Mouse (Mus musculus) Patski (cell line): ENCODE measurements around the gene Dnpep. TPM values are rescaled to one million over a fixed set of nuclear protein-coding genes. Genes with fewer than 3 reads are reported as not detected.

Experiments
- ATAC-seq: fragments of 100-300 bp; one replicate; pipeline ENCODE4 v1.8.0; 2021
- CTCF ChIA-PET: fragments of 350-600 bp; sonication (Branson Sonifier 250); formaldehyde crosslinking; loops from one replicate; lab custom pipeline; 2022; ENCODE audit warnings: inconsistent platforms; lab: Charles Lee
- POLR2A ChIA-PET: fragments of 350-600 bp; sonication (Branson Sonifier 250); formaldehyde crosslinking; loops from one replicate; lab custom pipeline; 2022; ENCODE audit warnings: antibody characterized with exemption, inconsistent platforms; lab: Charles Lee
- DNase-seq: peaks from one replicate; pipeline ENCODE4 v3.0.0-alpha.2; 2011; ENCODE audit warnings: low read depth, low spot score
- H3K27me3 ChIP-seq: fragments of 371-371 bp; one replicate; pipeline ENCODE4 v1.5.1; 2021
- CTCF ChIP-seq: fragments of 100-300 bp; IDR thresholded peaks from one replicate; pipeline ENCODE4 v1.5.1; 2021
- in situ Hi-C: fragments of 300-500 bp; cut with MboI; formaldehyde crosslinking; loops from 3 replicates; pipeline ENCODE4 v1.11.1; 2018; ENCODE audit warnings: low pct_unique_long_range_greater_than_20kb, mixed read lengths
- polyA plus RNA-seq: library from polyadenylated mRNA; unstranded; gene quantifications from one replicate; pipeline ENCODE4 v1.2.3, GENCODE M21; 2021

Dnpep gene
- polyA plus RNA-seq, 1 experiment from 2014 or later: 151 TPM

DNA sequence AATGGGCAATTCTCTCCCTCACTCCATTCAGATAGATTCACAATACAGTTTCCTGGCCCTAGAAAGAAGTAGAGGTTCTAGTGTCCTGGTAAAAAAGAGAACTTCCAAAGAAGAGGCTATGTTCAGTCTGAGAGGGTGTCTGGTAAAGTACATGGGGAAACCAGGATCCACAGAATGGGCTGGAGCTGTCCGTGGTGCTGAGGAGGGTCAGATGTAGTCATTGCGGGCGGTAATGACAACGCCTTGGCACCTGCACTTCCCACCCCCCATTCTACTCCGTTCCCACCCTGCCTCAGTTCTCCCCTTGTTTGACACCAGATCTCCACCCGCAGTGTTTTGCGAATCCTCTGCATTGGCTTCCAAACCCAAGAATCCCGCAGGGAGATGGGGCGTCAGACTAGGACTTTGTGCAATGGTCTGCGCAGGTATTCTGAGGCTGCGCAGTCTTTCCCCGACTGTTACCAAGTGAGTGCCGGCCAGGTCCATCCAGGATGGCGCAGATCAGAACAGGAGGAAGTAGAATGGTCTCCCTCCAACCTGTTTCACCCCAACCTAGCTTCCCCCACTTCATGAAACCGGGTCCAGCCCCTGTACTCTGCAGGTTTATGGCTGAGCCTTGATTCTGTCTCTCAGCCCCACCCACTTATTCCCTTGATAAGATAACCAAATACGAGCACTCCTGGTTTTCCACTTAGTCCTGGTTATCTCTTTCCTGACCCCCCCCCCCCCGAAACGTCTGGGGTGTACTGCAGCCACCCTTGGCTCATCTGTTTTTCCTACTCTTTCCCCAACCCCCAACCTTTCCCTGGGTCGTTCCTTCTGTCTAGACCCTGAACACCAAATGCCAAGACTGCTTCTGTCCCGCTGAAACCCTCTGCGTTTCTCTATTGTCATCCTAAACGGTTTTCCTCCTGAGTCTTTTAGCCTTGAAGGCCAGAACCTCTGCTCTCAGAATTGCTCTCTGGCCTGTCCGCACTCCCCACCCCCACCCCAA is 40.3 kb downstream of the Dnpep start:
- in situ Hi-C loops: no loop called here
- peaks cover 27% of the 10 kb centered on the region for H3K27me3 ChIP-seq
- no peak for TF ChIP-seq CTCF
- DNase-seq: peak; percentile 9
- POLR2A ChIA-PET: interaction anchor here (1.2 kb wide), 1 partner anchor 22 kb away, joined by 6 read pairs; no protein-coding TSS in a partner anchor
- CTCF ChIA-PET: no interaction called here
- no peak for ATAC-seq

DNA sequence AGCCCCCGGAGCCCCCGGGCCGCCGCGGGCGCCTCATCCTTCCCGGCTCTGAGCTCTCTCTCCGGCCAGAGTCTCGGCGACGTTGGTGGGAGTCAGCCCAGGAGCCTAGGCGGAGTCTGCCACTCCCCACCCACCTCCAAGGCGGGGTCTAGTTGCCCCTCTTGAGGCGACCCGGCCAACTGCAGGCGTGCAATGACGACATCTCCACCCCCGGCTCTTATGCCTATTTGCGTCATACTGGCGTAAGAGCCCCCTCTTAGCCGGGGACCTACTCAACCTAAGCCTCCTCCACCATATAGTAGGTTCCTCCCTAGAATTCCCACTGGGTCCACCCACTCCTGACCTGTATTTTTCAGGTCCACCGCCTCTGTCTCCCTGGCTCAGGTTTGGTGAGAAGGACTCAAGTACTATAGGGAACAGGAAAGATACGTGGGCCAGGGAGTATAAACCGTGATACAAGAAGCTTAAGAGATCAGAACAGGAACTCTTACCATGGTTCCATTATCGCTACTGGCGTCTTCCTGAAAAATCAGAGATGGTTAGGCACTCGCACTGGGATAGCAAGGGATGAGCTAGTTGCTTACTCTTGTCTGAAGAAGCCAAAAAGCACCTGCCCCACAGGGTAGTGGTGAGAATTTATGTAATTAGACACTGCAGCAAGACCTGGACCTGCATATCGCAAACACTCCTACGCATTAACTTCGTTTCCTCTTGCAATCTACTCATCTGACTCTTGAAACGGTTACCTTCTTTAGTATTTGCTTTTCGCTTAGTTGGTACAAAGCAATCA is 53.5 kb downstream of the Dnpep start, which contains the start of gene Ptprn:
Gene Ptprn (minus strand): TSS at position 412 of the 790 bp plus-strand sequence.
- no peak for DNase-seq
- CTCF ChIA-PET: interaction anchor here (1.2 kb wide), 1 partner anchor 10 kb away, joined by 6 read pairs; no protein-coding TSS in a partner anchor
- no peak for ATAC-seq
- POLR2A ChIA-PET: no interaction called here
- peaks cover 51% of the 10 kb centered on the region for H3K27me3 ChIP-seq
- in situ Hi-C loops: loop anchor here (10.0 kb wide), 1 partner anchor 319 kb away; no protein-coding TSS in a partner anchor
- TF ChIP-seq CTCF: no peak

DNA sequence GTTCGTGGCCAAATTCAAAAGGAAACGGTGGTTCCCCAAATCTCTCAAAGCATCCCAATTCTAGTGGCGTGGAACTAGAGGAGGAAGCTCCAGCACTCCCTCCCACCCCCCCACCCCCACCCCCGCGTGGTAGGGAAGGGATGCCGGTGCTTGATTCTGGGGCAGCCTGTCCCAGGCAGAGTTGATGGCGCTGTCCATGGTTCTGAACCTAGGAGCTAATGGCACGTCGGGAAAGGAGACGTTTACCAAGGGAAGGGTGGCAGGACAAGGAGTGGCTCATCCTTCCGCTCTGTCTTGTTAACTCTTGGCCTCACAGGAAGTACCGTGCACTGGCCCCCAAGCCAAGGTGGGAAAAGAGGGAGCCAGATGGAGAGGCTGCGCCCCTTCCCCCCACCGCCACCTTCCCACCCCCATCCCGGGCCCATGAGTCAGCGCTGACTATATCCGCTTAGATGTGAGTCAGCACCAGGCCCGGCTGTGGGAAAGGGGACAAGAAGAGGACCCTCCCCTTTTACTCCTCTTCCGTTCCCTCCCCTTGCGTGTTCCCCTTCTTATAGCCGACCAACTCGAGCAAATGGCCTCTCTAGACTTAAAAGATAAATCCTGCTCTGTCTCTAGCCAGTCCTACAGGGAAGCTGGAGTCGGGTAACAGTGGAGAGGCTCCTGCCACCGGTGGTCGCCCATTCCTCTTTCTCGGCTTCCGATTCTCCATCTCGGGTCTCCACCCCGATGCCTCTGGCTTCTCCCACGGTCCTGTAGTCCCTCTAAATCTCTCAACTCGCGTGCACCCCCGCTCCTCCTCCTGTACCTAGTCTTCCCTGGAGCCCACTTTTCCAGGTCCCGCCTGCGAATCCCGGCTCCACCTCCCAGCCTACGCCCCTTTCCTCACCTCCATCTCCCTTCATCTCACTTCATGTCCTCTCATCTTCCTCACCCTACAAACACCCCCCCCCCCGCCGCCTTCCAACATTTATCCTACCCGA is 54.5 kb downstream of the Dnpep start:
- DNase-seq: peak; percentile 42
- POLR2A ChIA-PET: no interaction called here
- H3K27me3 ChIP-seq: peaks cover 42% of the 10 kb centered on the region
- ATAC-seq: peak; percentile 44
- in situ Hi-C loops: loop anchor here (10.0 kb wide), 1 partner anchor 318 kb away; no protein-coding TSS in a partner anchor
- CTCF ChIA-PET: no interaction called here
- no peak for TF ChIP-seq CTCF

DNA sequence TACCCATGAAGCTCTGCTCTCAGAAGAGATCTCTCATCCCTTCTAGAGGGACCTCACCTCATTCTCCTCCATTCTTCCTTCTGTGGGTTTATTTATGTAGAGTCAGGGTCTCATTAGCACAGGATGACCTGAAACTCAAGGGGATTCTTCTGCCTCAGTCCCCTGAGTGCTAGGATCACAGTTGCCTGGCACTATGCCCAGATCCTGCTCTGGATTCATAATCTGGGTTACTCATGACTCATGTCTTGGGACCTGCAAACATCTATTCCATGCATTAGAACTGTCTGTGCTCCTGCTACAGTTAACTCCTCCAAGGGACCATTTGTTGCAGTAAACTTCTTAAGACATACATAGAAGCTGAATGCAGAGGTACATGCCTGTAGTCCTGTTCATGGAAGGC is 56.5 kb downstream of the Dnpep start:
- no peak for TF ChIP-seq CTCF
- ATAC-seq: no peak
- no peak for DNase-seq
- H3K27me3 ChIP-seq: peaks cover 26% of the 10 kb centered on the region
- in situ Hi-C loops: loop anchor here (10.0 kb wide), 1 partner anchor 316 kb away; no protein-coding TSS in a partner anchor
- ChIA-PET CTCF (no interaction called here), POLR2A (no interaction called here)

Other genes with a start within 250 kb of the Dnpep start
- gene Nhej1, start 192.8 kb downstream of the Dnpep start, polyA plus RNA-seq: 7.0 TPM
- 0.12 TPM for gene Slc23a3, start 184.1 kb downstream of the Dnpep start, polyA plus RNA-seq
- gene Cnppd1, start 175.3 kb downstream of the Dnpep start, polyA plus RNA-seq: 64.4 TPM
- 107 TPM for gene Retreg2, start 175.2 kb downstream of the Dnpep start, polyA plus RNA-seq
- 27.0 TPM for gene Zfand2b, start 149.3 kb downstream of the Dnpep start, polyA plus RNA-seq
- gene Abcb6, start 137.6 kb downstream of the Dnpep start, polyA plus RNA-seq: 25.9 TPM
- 28.5 TPM for gene Ankzf1, start 125.8 kb downstream of the Dnpep start, polyA plus RNA-seq
- gene Atg9a, start 125.8 kb downstream of the Dnpep start, polyA plus RNA-seq: 33.2 TPM
- gene Glb1l, start 107.2 kb downstream of the Dnpep start, polyA plus RNA-seq: 30.9 TPM
- gene Stk16, start 107.2 kb downstream of the Dnpep start, polyA plus RNA-seq: 181 TPM
- 200 TPM for gene Tuba4a, start 98.1 kb downstream of the Dnpep start, polyA plus RNA-seq
- 0.15 TPM for gene A630095N17Rik, start 85.9 kb downstream of the Dnpep start, polyA plus RNA-seq
- 54.1 TPM for gene Dnajb2, start 81.6 kb downstream of the Dnpep start, polyA plus RNA-seq
- gene Ptprn, start 53.5 kb downstream of the Dnpep start, polyA plus RNA-seq: 0.33 TPM
- gene Resp18, start 39.6 kb downstream of the Dnpep start, polyA plus RNA-seq: not detected
- 0.23 TPM for gene Des, start 42.3 kb upstream of the Dnpep start, polyA plus RNA-seq
- gene Speg, start 57.3 kb upstream of the Dnpep start, polyA plus RNA-seq: 73.0 TPM
- 76.8 TPM for gene Gmppa, start 117.9 kb upstream of the Dnpep start, polyA plus RNA-seq
- gene Asic4, start 132.4 kb upstream of the Dnpep start, polyA plus RNA-seq: 0.04 TPM
- 65.0 TPM for gene Chpf, start 161.3 kb upstream of the Dnpep start, polyA plus RNA-seq
- 1.7 TPM for gene Tmem198, start 161.5 kb upstream of the Dnpep start, polyA plus RNA-seq
- gene Obsl1, start 188.5 kb upstream of the Dnpep start, polyA plus RNA-seq: 33.3 TPM
- gene Inha, start 189.1 kb upstream of the Dnpep start, polyA plus RNA-seq: 5.7 TPM
- 22.7 TPM for gene Stk11ip, start 203.5 kb upstream of the Dnpep start, polyA plus RNA-seq
- gene Slc4a3, start 228.3 kb upstream of the Dnpep start, polyA plus RNA-seq: 60.2 TPM